Mouse (Mus musculus) heart, embryonic 11.5 days (tissue): ENCODE measurements at regions not wholly inside any gene's neighbourhood (a gene's known extent, or its start where the extent isn't known, plus 50 kb on each side); places are given as distances from the start of the nearest gene placed in this dataset.

Source experiments
- ATAC-seq: fragments of 200-750 bp; cut with Nextera tagmentation; replicated peaks from 2 replicates; pipeline ENCODE4 v1.8.0; 2017; ENCODE audit warnings: moderate library complexity; ENCODE audit not compliant: insufficient number of reproducible peaks, low FRiP score, low TSS enrichment
- H3K27ac ChIP-seq: fragments of 300-500 bp; sonication (generic); 2 replicates; pipeline ENCODE4 v1.5.1; 2014; ENCODE audit warnings: mild to moderate bottlenecking, low read depth, low read length
- H3K27me3 ChIP-seq: fragments of 300-500 bp; sonication (generic); 2 replicates; pipeline ENCODE4 v1.6.1; 2014; ENCODE audit warnings: mild to moderate bottlenecking, low read length, mixed read lengths; ENCODE audit not compliant: control insufficient read depth, insufficient read depth
- H3K36me3 ChIP-seq: fragments of 300-500 bp; sonication (generic); 2 replicates; pipeline ENCODE4 v1.6.1; 2014; ENCODE audit warnings: mild to moderate bottlenecking, low read length, moderate library complexity, mixed read lengths; ENCODE audit not compliant: control insufficient read depth, insufficient read depth
- H3K4me1 ChIP-seq: fragments of 300-500 bp; sonication (generic); 2 replicates; pipeline ENCODE4 v1.6.1; 2014; ENCODE audit warnings: low read length; ENCODE audit not compliant: control insufficient read depth, insufficient read depth
- H3K4me2 ChIP-seq: fragments of 300-500 bp; sonication (generic); 2 replicates; pipeline ENCODE4 v1.6.1; 2014; ENCODE audit warnings: mild to moderate bottlenecking, moderate library complexity
- H3K4me3 ChIP-seq: fragments of 300-500 bp; sonication (generic); 2 replicates; pipeline ENCODE4 v1.5.1; 2014; ENCODE audit warnings: low read depth, low read length
- H3K9ac ChIP-seq: fragments of 300-500 bp; sonication (generic); 2 replicates; pipeline ENCODE4 v1.6.1; 2014; ENCODE audit warnings: mild to moderate bottlenecking, low read depth, low read length, moderate library complexity
- H3K9me3 ChIP-seq: fragments of 300-500 bp; sonication (generic); replicated peaks from 2 replicates; pipeline ENCODE4 v1.6.1; 2016; ENCODE audit warnings: low read length; ENCODE audit not compliant: control insufficient read depth
- WGBS: fragments of 180-500 bp; shearing (Covaris S2); extraction: QIAGEN DNeasy Blood & Tissue Kit; methylation state at CpG from one replicate; pipeline ENCODE4 v1.1.7; 2014; ENCODE audit not compliant: insufficient replicate concordance; 5-methylcytosine and 5-hydroxymethylcytosine counted together

- no peaks in the 10 kb centered on the region for H3K27me3 ChIP-seq
- H3K9ac ChIP-seq = no peak overlapping the region
- H3K4me3 ChIP-seq = no peak overlapping the region
- H3K9me3 ChIP-seq = no peaks in the 10 kb centered on the region
- no peaks in the 10 kb centered on the region for H3K4me1 ChIP-seq
- no peaks in the 10 kb centered on the region for H3K36me3 ChIP-seq
- no peak for ATAC-seq
- H3K27ac ChIP-seq = no peak overlapping the region
- no peak overlapping the region for H3K4me2 ChIP-seq
- WGBS = 35% methylated on average over 3 of the region's 3 CpGs
Measured at GRCm38 (mm10) chr10:92307861-92308260, 414.4 kb downstream of the Nedd1 start.

DNA sequence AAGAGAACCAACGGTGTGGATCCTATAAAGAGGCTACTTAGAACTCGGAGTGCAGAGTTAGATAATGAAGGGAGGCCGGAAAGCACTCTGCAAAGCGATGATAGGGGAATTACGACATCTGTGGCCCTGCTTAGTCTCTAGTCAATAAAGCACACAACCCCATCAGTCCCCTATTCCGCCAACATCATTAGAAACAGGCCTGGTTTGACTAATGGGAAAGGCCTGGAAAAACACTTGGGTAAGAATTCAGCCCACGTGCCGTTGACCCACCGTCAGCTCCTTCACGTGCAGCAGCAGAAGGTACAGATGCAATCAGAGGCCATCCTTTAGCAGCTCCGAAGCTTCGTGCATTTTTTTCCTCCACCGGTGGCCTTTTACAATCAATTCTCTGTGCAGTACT lies 423.5 kb downstream of the Nedd1 start:
- no peak for ATAC-seq
- Histone ChIP-seq H3K4me3 (no peak overlapping the region), H3K9ac (no peak overlapping the region), H3K4me1 (no peaks in the 10 kb centered on the region), H3K27ac (no peak overlapping the region), H3K27me3 (no peaks in the 10 kb centered on the region), H3K36me3 (no peaks in the 10 kb centered on the region), H3K4me2 (no peak overlapping the region), H3K9me3 (no peaks in the 10 kb centered on the region)
- WGBS = 54% methylated on average over 13 of the region's 13 CpGs

DNA sequence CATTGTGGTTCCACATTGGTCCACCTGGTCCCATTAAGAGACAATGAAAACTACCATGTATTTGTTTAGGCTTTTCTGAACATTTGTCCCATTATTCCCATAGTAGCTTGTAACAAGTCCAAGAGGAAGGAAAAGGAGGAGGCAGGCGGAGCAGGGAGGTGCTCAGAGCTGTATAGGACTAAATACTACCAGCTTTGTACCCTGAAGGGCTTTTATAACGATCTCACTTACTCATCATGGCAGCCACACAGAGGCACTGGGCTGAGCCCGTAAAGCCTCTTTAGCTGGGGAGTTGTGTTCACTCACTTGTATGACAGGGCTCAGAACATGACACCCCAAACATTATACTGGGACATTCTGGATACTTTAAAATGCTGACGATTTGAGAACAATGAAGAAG lies 425.4 kb downstream of the Nedd1 start:
- Histone ChIP-seq H3K36me3 (no peaks in the 10 kb centered on the region), H3K4me2 (no peak overlapping the region), H3K9me3 (no peaks in the 10 kb centered on the region), H3K4me3 (no peak overlapping the region), H3K9ac (no peak overlapping the region), H3K27ac (no peak overlapping the region), H3K27me3 (no peaks in the 10 kb centered on the region), H3K4me1 (no peaks in the 10 kb centered on the region)
- no peak for ATAC-seq
- 77% methylated on average over 4 of the region's 4 CpGs for WGBS

DNA sequence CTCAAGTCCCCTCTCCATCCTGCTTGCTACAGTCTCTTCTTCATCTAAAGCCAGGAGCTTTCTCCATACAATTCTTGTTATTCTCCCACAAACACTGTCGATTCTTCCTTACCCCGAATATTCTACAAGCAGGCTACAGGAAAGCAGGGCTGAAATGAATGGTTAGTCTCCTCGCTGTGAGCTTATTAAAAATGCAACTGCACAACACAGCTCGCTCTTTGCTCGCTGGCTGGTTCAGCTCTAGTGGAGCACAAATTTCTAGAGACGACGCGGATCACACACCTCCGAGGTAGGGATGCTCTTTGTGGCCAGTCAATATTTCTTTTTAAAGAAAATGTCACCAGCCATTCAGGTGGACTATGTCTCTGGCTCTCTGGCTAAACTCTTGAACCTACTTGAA lies 425.9 kb downstream of the Nedd1 start:
- H3K36me3 ChIP-seq = no peaks in the 10 kb centered on the region
- H3K4me3 ChIP-seq = no peak overlapping the region
- WGBS = 89% methylated on average over 9 of the region's 9 CpGs
- H3K4me1 ChIP-seq = no peaks in the 10 kb centered on the region
- no peak overlapping the region for H3K9ac ChIP-seq
- no peak overlapping the region for H3K27ac ChIP-seq
- no peak overlapping the region for H3K4me2 ChIP-seq
- H3K9me3 ChIP-seq = no peaks in the 10 kb centered on the region
- no peaks in the 10 kb centered on the region for H3K27me3 ChIP-seq
- no peak for ATAC-seq

- no peak overlapping the region for H3K27ac ChIP-seq
- H3K4me1 ChIP-seq = no peaks in the 10 kb centered on the region
- no peak overlapping the region for H3K9ac ChIP-seq
- no peak overlapping the region for H3K4me3 ChIP-seq
- no peak for ATAC-seq
- no peak overlapping the region for H3K4me2 ChIP-seq
- no peaks in the 10 kb centered on the region for H3K36me3 ChIP-seq
- WGBS = 57% methylated on average over 4 of the region's 4 CpGs
- no peaks in the 10 kb centered on the region for H3K9me3 ChIP-seq
- no peaks in the 10 kb centered on the region for H3K27me3 ChIP-seq
Measured at GRCm38 (mm10) chr10:92293261-92293660, 429.0 kb downstream of the Nedd1 start.

DNA sequence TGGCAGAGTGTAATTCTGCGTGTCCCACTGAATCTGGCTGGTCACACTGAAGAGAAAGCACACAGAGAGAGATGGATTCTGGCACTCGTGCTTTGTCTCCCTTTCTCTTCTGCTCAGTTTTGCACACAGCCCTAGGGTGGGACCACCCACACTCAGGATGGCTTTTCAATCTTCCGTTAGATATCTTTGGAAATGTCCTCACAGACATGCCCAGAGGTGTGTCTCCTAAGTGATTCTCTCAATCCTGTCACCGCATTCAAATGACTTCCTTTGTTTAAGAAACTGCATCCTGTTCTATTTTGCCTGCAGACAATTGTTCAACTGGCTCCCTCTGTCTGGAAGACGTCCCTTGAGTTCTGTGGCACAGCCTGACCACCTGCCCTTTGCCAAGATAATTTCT lies 433.0 kb downstream of the Nedd1 start:
- Histone ChIP-seq H3K36me3 (no peaks in the 10 kb centered on the region), H3K4me3 (no peak overlapping the region), H3K9me3 (no peaks in the 10 kb centered on the region), H3K27me3 (no peaks in the 10 kb centered on the region), H3K27ac (no peak overlapping the region), H3K4me1 (no peaks in the 10 kb centered on the region), H3K4me2 (no peak overlapping the region), H3K9ac (no peak overlapping the region)
- WGBS = 48% methylated on average over 5 of the region's 5 CpGs
- no peak for ATAC-seq

- no peaks in the 10 kb centered on the region for H3K4me1 ChIP-seq
- H3K4me3 ChIP-seq = no peak overlapping the region
- WGBS = 67% methylated on average over 4 of the region's 4 CpGs
- H3K4me2 ChIP-seq = no peak overlapping the region
- H3K36me3 ChIP-seq = no peaks in the 10 kb centered on the region
- no peak for ATAC-seq
- H3K27ac ChIP-seq = no peak overlapping the region
- H3K27me3 ChIP-seq = no peaks in the 10 kb centered on the region
- no peak overlapping the region for H3K9ac ChIP-seq
- H3K9me3 ChIP-seq = no peaks in the 10 kb centered on the region
Measured at GRCm38 (mm10) chr10:92284231-92284630, 438.0 kb downstream of the Nedd1 start.

DNA sequence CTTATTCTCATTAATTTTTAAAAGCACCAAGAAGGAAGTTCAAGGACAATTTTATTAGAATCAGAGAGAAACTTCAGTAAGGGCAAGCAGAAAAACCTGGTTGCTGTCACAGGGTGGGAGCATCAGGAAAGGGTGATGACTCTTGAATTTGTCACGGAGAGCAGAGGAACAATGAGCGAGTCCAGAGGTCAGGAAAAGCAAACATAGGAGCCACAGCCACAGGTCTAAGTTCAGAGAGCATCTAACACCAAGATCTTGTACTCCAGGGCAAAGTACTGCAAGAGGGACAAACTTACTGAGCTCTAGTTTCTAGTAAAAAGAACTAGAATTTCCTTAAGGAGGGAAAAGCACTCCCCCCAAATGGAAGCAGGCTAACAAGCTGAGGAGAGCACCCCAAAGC lies 444.2 kb downstream of the Nedd1 start:
- Histone ChIP-seq H3K27me3 (no peaks in the 10 kb centered on the region), H3K4me1 (no peaks in the 10 kb centered on the region), H3K4me2 (no peak overlapping the region), H3K36me3 (no peaks in the 10 kb centered on the region), H3K9me3 (no peaks in the 10 kb centered on the region), H3K27ac (no peak overlapping the region), H3K4me3 (no peak overlapping the region), H3K9ac (no peak overlapping the region)
- WGBS = 38% methylated on average over 2 of the region's 2 CpGs
- no peak for ATAC-seq

GRCm38 (mm10) chr10:92257815-92258214 lies 464.4 kb downstream of the Nedd1 start:
- no peaks in the 10 kb centered on the region for H3K36me3 ChIP-seq
- no peak overlapping the region for H3K4me2 ChIP-seq
- H3K27ac ChIP-seq = no peak overlapping the region
- no peak overlapping the region for H3K9ac ChIP-seq
- H3K4me3 ChIP-seq = no peak overlapping the region
- 70% methylated on average over 3 of the region's 3 CpGs for WGBS
- no peak for ATAC-seq
- H3K4me1 ChIP-seq = no peaks in the 10 kb centered on the region
- no peaks in the 10 kb centered on the region for H3K9me3 ChIP-seq
- no peaks in the 10 kb centered on the region for H3K27me3 ChIP-seq
